Mouse (Mus musculus): Measurements from ENCODE around the gene Chst8.

Gene Chst8

GRCm38 (mm10) chr7:34752151-34752762 lies 60.3 kb downstream of the Chst8 start:
- peak; percentile 48 for DNase-seq (ENCODE audit: low read depth, low spot score)

DNA sequence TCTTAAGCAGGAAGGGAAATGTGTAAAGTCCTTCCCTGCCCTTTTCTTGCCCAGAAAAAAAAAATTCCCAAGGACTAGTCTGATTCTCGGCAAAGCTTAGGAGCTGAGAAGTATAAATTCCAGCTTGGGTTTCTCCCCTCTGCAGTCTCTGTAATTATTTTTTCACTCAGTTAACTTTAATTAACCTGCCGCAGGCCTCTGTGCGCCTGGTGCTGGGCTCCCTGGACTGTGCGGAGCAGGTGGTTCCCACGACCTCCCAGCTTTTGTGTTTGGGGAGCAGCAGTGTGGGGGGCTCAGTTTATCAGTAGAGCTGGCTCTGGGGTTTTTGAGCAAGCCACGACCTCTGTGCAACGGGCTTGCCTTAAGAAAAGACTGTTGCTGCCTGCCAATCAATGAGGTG lies 62.2 kb downstream of the Chst8 start:
- DNase-seq (ENCODE audit: low read depth, low spot score) = no peak

- no peak for DNase-seq (ENCODE audit: low read depth, low spot score)
Observed at GRCm38 (mm10) chr7:34749753-34750152, 62.8 kb downstream of the Chst8 start.

GRCm38 (mm10) chr7:34748501-34748900 lies 64.0 kb downstream of the Chst8 start:
- no peak for DNase-seq (ENCODE audit: low read depth, low spot score)

GRCm38 (mm10) chr7:34747661-34748060 lies 64.8 kb downstream of the Chst8 start:
- DNase-seq (ENCODE audit: low read depth, low spot score) = peak; percentile 24

- no peak for DNase-seq (ENCODE audit: low read depth, low spot score)
Observed at GRCm38 (mm10) chr7:34746586-34746985, 65.9 kb downstream of the Chst8 start.

DNA sequence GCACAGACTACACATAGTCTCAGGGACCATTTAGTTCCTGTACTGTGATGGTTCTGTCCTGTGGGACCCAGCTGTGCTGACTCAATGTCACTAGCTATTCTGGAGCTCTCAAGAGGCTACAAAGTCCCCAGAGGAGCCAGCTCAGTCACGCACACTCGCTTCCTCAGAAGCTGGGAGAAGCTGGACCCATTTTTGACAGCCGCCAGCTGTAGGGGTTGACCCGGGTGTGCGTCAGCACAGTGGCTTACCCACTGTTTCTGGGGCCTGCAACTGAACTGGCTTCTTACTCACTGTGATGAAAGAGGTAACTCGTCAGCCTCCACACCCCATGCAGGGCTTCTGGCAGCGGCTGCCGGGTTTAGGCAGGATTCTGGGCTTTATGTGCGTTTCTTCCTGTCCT lies 66.3 kb downstream of the Chst8 start:
- peak; percentile 52 for DNase-seq (ENCODE audit: low read depth, low spot score)

GRCm38 (mm10) chr7:34745426-34745825 lies 67.1 kb downstream of the Chst8 start:
- no peak for DNase-seq (ENCODE audit: low read depth, low spot score)

DNA sequence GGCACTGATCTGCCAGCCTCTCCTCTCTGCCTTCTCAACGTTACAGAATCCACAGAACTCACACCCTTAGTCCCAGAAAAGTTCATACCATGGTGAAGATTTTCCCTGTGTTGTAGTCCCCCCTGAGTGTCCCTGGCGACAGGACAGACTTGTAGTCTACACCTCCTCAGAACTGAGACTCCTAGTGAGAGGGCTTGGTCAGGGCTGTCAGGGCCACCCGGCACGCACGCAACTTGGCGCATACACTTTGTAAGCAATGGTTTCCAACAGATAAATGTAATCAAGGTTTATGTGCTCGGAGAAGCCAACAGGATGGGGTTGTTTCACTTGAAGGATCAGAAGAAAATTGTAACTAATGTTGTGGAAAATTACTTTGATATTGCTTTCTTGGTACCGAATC lies 67.5 kb downstream of the Chst8 start:
- no peak for DNase-seq (ENCODE audit: low read depth, low spot score)

DNA sequence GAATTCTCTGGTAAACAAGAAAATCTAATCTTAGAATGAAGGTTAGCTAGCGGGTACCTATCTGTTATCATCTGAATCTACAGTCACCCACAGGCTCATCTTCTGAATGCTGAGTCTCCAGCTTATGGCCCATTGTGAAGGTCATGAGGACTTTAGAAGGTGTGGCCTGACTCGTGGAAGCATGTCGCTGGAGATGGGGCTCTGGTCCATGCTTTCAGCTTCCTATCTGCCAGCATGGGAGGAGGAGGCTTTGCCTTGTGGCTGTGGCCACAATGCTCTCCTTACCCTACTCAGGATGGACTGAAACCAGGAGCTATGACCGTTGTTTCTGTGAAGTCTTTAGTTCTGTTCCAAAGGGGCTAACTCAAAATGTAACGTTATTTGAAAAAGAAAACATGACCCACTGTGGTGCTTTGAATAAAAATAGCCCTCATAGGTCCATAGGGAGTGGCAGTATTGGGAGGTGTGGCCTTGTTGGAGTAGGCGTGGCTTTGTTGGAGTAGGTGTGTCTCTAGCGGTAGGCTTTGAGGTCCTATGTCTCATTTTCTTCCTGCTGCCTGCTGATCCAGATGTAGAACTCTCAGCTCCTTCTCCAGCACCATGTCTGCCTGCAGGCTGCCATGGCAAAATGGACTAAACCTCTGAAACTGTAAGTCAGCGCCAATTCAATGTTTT lies 69.0 kb downstream of the Chst8 start:
- DNase-seq (ENCODE audit: low read depth, low spot score) = no peak

- no peak for DNase-seq (ENCODE audit: low read depth, low spot score)
Observed at GRCm38 (mm10) chr7:34739371-34739770, 73.1 kb downstream of the Chst8 start.

- no peak for DNase-seq (ENCODE audit: low read depth, low spot score)
Observed at GRCm38 (mm10) chr7:34737206-34737605, 75.3 kb downstream of the Chst8 start.

DNA sequence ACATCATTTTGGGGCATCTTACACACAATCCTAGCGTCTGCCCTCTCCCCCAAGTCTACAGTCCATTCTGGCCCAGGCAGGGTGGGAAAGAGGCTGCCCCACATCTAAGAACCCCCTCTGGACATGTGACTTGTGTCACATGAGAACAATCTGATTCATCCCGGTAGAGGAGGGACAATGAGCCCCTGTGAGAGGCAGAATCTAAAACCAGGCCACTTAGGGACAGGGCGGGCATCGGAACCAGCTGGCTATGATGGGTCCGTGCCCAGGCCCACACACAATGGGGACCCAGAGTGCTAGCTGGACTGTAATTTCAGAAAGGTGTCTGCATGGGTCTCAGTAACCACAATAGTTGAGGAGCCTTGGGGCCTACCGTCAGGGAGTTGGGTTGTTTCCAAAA lies 78.2 kb downstream of the Chst8 start:
- DNase-seq (ENCODE audit: low read depth, low spot score) = peak; percentile 90

GRCm38 (mm10) chr7:34728931-34729330 lies 83.6 kb downstream of the Chst8 start:
- DNase-seq (ENCODE audit: low read depth, low spot score) = no peak

DNA sequence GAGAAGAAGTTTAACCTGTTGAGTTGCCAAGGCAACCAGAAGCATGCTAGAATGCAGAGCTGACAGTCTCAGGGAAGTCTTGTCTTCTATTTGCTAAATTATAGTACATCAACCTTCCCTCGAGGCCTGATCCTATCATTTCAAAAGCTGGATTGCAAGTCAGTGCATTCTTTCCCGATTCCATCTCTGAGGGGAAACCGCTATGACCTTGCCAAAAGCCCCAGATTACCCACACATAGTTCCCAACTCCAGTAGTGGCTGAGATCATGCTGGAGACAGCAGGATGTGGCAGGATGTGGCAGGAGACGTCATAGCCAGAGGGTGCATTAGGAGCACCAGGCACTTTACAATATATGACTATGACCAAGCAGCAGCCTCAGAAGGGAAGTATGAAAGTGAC lies 87.3 kb downstream of the Chst8 start:
- DNase-seq (ENCODE audit: low read depth, low spot score) = no peak

GRCm38 (mm10) chr7:34722551-34723230 lies 89.8 kb downstream of the Chst8 start:
- peak; percentile 58 for DNase-seq (ENCODE audit: low read depth, low spot score)

DNA sequence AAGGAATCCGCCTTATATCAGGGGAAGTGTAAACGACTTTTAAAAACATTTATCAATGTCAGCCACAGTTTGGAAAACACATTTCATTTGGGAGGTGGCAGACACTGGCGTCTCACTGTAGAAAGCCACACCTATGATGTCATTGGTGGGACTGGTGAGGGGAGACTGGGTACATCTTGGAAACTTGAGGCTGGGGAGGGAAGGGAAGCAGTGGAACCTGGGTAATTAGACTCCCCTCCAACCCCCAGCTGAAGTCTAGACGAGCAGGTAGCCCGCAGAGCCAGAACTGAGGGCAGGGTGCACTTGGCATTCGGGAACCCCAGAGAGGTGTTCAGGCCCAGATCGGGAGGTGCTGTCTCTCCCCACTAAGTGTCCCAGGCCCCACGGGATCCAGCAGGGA lies 90.4 kb downstream of the Chst8 start:
- no peak for DNase-seq (ENCODE audit: low read depth, low spot score)

GRCm38 (mm10) chr7:34721650-34722048 lies 90.9 kb downstream of the Chst8 start:
- no peak for DNase-seq (ENCODE audit: low read depth, low spot score)

DNA sequence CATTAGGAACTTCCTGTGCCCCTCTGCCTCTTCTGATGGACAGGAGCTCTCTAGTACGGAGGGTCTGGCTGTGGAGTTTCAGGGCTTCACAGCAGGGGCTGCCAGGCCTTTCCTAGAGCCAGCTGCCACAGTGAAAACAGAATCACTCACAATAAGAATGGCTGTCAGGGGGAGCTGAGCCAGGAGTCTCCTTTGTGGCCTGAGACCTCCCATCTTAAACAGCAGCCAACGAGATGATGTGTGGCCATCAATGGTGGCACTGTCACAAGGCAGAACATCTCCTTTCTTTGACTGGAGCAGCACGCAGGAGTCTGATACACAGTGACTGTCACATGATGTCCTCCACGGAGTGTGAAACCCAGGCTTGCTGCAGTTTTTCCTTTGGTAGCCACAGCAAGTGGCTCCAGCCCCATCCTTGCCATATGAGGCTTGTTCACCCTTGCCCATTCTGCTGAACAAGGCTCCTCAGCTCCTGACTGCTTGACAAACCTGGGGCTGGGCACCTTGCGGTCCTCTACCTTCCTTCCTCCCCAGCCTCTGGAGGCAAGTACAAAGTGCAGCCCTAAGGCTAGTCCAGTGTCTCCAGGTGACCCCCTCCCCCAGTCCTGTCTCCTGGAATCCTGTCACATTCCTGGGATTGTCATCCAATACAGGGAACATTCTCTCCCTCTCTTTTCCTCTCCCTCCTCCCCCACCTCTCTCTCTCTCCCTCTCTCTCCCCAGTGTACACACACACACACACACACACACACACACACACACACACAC lies 91.4 kb downstream of the Chst8 start:
- DNase-seq (ENCODE audit: low read depth, low spot score) = peak; percentile 66

GRCm38 (mm10) chr7:34719599-34719998 lies 92.9 kb downstream of the Chst8 start:
- DNase-seq (ENCODE audit: low read depth, low spot score) = peak; percentile 72

DNA sequence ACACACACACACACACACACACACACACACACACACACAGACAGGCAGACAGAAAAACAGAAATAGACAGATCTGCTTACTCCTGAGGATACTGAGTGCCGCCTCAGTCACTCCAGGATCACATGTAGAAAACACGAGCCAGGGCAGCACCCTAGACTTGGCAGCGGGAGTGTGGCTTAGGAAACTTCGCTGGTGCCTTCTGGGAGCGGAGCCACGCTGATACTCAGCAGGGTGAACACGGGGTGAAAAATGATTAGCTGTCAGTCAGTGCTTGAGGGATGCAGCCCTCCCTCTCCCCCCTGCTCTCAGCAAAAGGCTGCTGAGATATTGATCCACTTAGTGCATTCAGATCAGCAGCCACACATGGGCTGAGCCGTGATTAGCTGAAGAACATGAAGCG lies 93.9 kb downstream of the Chst8 start:
- DNase-seq (ENCODE audit: low read depth, low spot score) = no peak

DNA sequence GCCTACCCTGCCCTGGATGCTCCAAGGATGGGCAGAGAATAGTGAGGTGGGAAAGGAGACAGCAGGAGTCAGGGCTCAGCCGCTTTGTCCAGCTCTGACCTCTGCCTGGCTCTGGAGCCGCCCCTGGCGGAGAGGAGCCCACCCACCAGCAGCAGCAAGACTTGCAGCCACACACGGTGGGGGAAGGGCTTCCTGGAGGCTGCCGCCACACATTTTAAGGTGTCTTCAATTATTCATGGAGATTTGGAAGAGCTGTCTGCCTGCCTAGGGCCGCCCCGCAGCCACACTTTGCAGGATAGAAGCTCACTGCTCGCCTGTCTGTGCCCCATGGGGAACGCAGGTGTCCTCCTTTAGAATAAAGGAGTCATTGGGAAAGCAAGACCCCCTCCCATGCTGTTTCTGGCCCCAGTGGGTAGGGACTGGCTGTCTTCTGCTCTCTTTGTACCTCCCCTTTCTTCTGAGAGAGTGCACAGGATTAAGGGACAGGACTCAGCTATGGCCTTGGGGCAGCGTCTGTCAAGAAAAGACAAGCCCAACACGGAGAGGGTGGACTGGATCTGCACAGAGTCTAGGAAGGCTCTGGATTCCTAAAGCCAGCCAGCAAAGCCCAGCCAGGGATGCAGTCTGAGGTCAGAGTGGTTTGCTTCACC lies 95.2 kb downstream of the Chst8 start:
- no peak for DNase-seq (ENCODE audit: low read depth, low spot score)
